Mouse (Mus musculus) neural tube, embryonic 11.5 days (tissue): ENCODE results near the gene Dtymk. TPM values are rescaled to one million over a fixed set of nuclear protein-coding genes. Genes with fewer than 3 reads are reported as not detected.

Experiments used
- ATAC-seq: fragments of 200-750 bp; cut with Nextera tagmentation; 2 replicates; pipeline ENCODE4 v1.8.0; 2017; ENCODE audit warnings: moderate number of reproducible peaks, mild to moderate bottlenecking, moderate TSS enrichment, moderate library complexity; ENCODE audit not compliant: insufficient read depth, low FRiP score, low TSS enrichment
- DNase-seq: peaks from one replicate; pipeline ENCODE4 v3.0.0-alpha.2; 2015; ENCODE audit warnings: low spot score
- H3K27ac ChIP-seq: fragments of 300-500 bp; sonication (generic); 2 replicates; pipeline ENCODE4 v1.5.1; 2014; ENCODE audit warnings: low read depth, mild to moderate bottlenecking, low read length
- H3K27me3 ChIP-seq: fragments of 300-500 bp; sonication (generic); 2 replicates; pipeline ENCODE4 v1.6.1; 2014; ENCODE audit warnings: mild to moderate bottlenecking, low read length, mixed read lengths; ENCODE audit not compliant: control insufficient read depth, insufficient read depth
- H3K36me3 ChIP-seq: fragments of 300-500 bp; sonication (generic); 2 replicates; pipeline ENCODE4 v1.6.1; 2014; ENCODE audit warnings: mild to moderate bottlenecking, low read length, moderate library complexity, mixed read lengths; ENCODE audit not compliant: control insufficient read depth, insufficient read depth
- H3K4me1 ChIP-seq: fragments of 300-500 bp; sonication (generic); 2 replicates; pipeline ENCODE4 v1.6.1; 2014; ENCODE audit warnings: low read length, mixed read lengths; ENCODE audit not compliant: control insufficient read depth, insufficient read depth
- H3K4me2 ChIP-seq: fragments of 300-500 bp; sonication (generic); 2 replicates; pipeline ENCODE4 v1.6.1; 2014; ENCODE audit warnings: low read depth, mild to moderate bottlenecking, moderate library complexity
- H3K4me3 ChIP-seq: fragments of 300-500 bp; sonication (generic); 2 replicates; pipeline ENCODE4 v1.5.1; 2014; ENCODE audit warnings: low read depth, low read length
- H3K9ac ChIP-seq: fragments of 300-500 bp; sonication (generic); 2 replicates; pipeline ENCODE4 v1.6.1; 2014; ENCODE audit warnings: mild to moderate bottlenecking, low read length
- H3K9me3 ChIP-seq: fragments of 300-500 bp; sonication (generic); 2 replicates; pipeline ENCODE4 v1.6.1; 2016; ENCODE audit warnings: low read length; ENCODE audit not compliant: control insufficient read depth
- polyA plus RNA-seq: library from polyadenylated mRNA; unstranded; fragments of >200 nt; fragmentation: Nextera tagmentation; extraction: Ambion mirVana; gene quantifications from 2 replicates; pipeline ENCODE4 v1.2.1, GENCODE M21; 2014

The Dtymk gene
- polyA plus RNA-seq, 1 experiment from 2014 or later = 199 TPM

DNA sequence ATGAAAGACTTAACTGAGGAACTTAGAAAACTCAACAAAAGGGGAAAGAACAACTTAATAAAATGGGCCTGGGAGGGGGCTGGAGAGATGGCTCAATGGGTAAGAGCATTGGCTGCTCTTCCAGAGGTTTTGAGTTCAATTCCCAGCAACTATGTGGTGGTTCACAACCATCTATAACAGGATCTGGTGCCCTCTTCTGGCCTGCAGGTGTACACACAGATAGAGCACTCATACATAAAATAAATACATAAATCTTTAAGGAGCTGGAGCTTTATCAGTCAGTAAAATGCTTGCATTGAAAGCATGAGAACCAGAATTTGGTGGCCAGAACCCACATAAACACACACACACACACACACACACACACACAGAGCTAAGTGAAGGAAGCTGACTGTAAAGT lies 58.8 kb downstream of the Dtymk start:
- H3K4me3 ChIP-seq = no peak overlapping the region
- no peak overlapping the region for H3K4me2 ChIP-seq
- H3K9me3 ChIP-seq = no peaks in the 10 kb centered on the region
- ATAC-seq = no peak
- H3K9ac ChIP-seq = no peak overlapping the region
- H3K27ac ChIP-seq = no peak overlapping the region
- no peaks in the 10 kb centered on the region for H3K27me3 ChIP-seq
- no peaks in the 10 kb centered on the region for H3K36me3 ChIP-seq
- no peaks in the 10 kb centered on the region for H3K4me1 ChIP-seq
- DNase-seq = no peak

Other genes with a start within 250 kb of the Dtymk start
- 236 and 251 TPM in 2 replicates for gene Stk25, start 143.3 kb downstream of the Dtymk start, polyA plus RNA-seq
- 32.2 and 32.3 TPM in 2 replicates for gene Bok, start 116.3 kb downstream of the Dtymk start, polyA plus RNA-seq
- 84.1 and 99.4 TPM in 2 replicates for gene Atg4b, start 50.4 kb downstream of the Dtymk start, polyA plus RNA-seq
- gene Thap4, start 47.1 kb downstream of the Dtymk start, polyA plus RNA-seq = 38.0 and 42.3 TPM in 2 replicates
- gene Ing5, start 2.0 kb upstream of the Dtymk start, polyA plus RNA-seq = 16.1 and 17.1 TPM in 2 replicates
- 11.7 and 13.0 TPM in 2 replicates for gene D2hgdh, start 23.0 kb upstream of the Dtymk start, polyA plus RNA-seq
- 0.11 TPM in 1 of 2 replicates, not detected in the other for gene Gal3st2, start 59.4 kb upstream of the Dtymk start, polyA plus RNA-seq
- gene Gal3st2b, start 116.4 kb upstream of the Dtymk start, polyA plus RNA-seq = not detected in 2 replicates
- gene Gal3st2c, start 188.6 kb upstream of the Dtymk start, polyA plus RNA-seq = not detected in 2 replicates
- not detected in 2 replicates for gene Neu4, start 218.5 kb upstream of the Dtymk start, polyA plus RNA-seq